Mouse (Mus musculus): Measurements from ENCODE around the gene Tmem207. TPM values are rescaled to one million over a fixed set of nuclear protein-coding genes. Genes with fewer than 3 reads are reported as not detected.

Gene Tmem207
- polyA plus RNA-seq, 1 experiment from 2014 or later, result 0.20 TPM

- Histone ChIP-seq H3K4me1 (ENCODE audit: control insufficient read depth, insufficient read depth, low read length) (peaks cover 9% of the 10 kb centered on the region; the same call in 1 of the 2 replicates), H3K27ac (replicated peaks; ENCODE audit: low read depth, low read length) (no peak overlapping the region), H3K4me2 (ENCODE audit: low read length) (no peak overlapping the region), H3K9me3 (ENCODE audit: control insufficient read depth, low read length) (no peaks in the 10 kb centered on the region), H3K27me3 (ENCODE audit: control insufficient read depth, insufficient read depth, low read length) (no peaks in the 10 kb centered on the region), H3K36me3 (ENCODE audit: control insufficient read depth, insufficient read depth, low read length) (no peaks in the 10 kb centered on the region), H3K4me3 (replicated peaks; ENCODE audit: low read depth, low read length) (no peak overlapping the region), H3K9ac (replicated peaks; ENCODE audit: low read length) (no peak overlapping the region)
- 79% methylated on average over 1 of the region's 1 CpGs for WGBS
- no peak for DNase-seq
- ATAC-seq (ENCODE audit: low FRiP score, low TSS enrichment), result no peak
Observed at GRCm38 (mm10) chr16:26546879-26547206, 20.3 kb upstream of the Tmem207 start.

- ATAC-seq (ENCODE audit: low FRiP score, low TSS enrichment) (no peak), DNase-seq (peak; percentile 31)
- no peak overlapping the region for H3K4me3 ChIP-seq (replicated peaks; ENCODE audit: low read depth, low read length)
- H3K27me3 ChIP-seq (ENCODE audit: control insufficient read depth, insufficient read depth, low read length), result no peaks in the 10 kb centered on the region
- H3K27ac ChIP-seq (replicated peaks; ENCODE audit: low read depth, low read length), result no peak overlapping the region
- no peaks in the 10 kb centered on the region for H3K36me3 ChIP-seq (ENCODE audit: control insufficient read depth, insufficient read depth, low read length)
- no peak overlapping the region for H3K9ac ChIP-seq (replicated peaks; ENCODE audit: low read length)
- 24% methylated on average over 7 of the region's 7 CpGs for WGBS
- H3K4me2 ChIP-seq (ENCODE audit: low read length), result no peak overlapping the region
- H3K4me1 ChIP-seq (ENCODE audit: control insufficient read depth, insufficient read depth, low read length), result peaks cover 9% of the 10 kb centered on the region; the same call in 1 of the 2 replicates
- H3K9me3 ChIP-seq (ENCODE audit: control insufficient read depth, low read length), result no peaks in the 10 kb centered on the region
Observed at GRCm38 (mm10) chr16:26546170-26546878, 19.8 kb upstream of the Tmem207 start.

GRCm38 (mm10) chr16:26532287-26532686 is 5.7 kb upstream of the Tmem207 start:
- 92% methylated on average over 1 of the region's 1 CpGs for WGBS
- no peak overlapping the region for H3K4me2 ChIP-seq (ENCODE audit: low read length)
- H3K27me3 ChIP-seq (ENCODE audit: control insufficient read depth, insufficient read depth, low read length), result no peaks in the 10 kb centered on the region
- H3K9ac ChIP-seq (replicated peaks; ENCODE audit: low read length), result no peak overlapping the region
- no peak overlapping the region for H3K27ac ChIP-seq (replicated peaks; ENCODE audit: low read depth, low read length)
- H3K36me3 ChIP-seq (ENCODE audit: control insufficient read depth, insufficient read depth, low read length), result no peaks in the 10 kb centered on the region
- no peak for DNase-seq
- no peak overlapping the region for H3K4me3 ChIP-seq (replicated peaks; ENCODE audit: low read depth, low read length)
- H3K9me3 ChIP-seq (ENCODE audit: control insufficient read depth, low read length), result no peaks in the 10 kb centered on the region
- H3K4me1 ChIP-seq (ENCODE audit: control insufficient read depth, insufficient read depth, low read length), result peaks cover 10% of the 10 kb centered on the region
- ATAC-seq (ENCODE audit: low FRiP score, low TSS enrichment), result no peak

DNA sequence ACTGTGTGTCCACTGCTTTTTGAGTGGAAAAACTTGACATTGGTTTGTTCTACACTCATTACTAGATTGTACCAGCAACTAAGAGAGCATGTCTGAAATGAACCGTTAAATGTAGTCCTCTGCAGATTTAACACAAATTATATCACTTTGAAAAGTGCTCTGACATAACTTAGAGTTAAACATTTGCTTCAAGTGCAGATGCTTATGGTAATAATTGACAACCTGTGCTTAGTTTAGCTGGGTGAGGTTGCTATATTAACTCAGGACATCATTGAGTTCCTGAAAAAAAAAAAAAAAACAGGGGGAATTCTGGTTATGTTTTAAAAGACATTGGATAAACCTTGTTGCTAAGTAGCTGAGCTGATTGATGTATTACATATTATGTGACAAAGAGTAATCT is 3.9 kb upstream of the Tmem207 start:
- no peak overlapping the region for H3K4me2 ChIP-seq (ENCODE audit: low read length)
- H3K9ac ChIP-seq (replicated peaks; ENCODE audit: low read length), result no peak overlapping the region
- no peaks in the 10 kb centered on the region for H3K36me3 ChIP-seq (ENCODE audit: control insufficient read depth, insufficient read depth, low read length)
- no peak overlapping the region for H3K27ac ChIP-seq (replicated peaks; ENCODE audit: low read depth, low read length)
- no peak for ATAC-seq (ENCODE audit: low FRiP score, low TSS enrichment)
- H3K4me3 ChIP-seq (replicated peaks; ENCODE audit: low read depth, low read length), result no peak overlapping the region
- H3K9me3 ChIP-seq (ENCODE audit: control insufficient read depth, low read length), result no peaks in the 10 kb centered on the region
- no peaks in the 10 kb centered on the region for H3K27me3 ChIP-seq (ENCODE audit: control insufficient read depth, insufficient read depth, low read length)
- DNase-seq, result no peak
- WGBS, result 93% methylated on average over 1 of the region's 1 CpGs
- peaks cover 23% of the 10 kb centered on the region for H3K4me1 ChIP-seq (ENCODE audit: control insufficient read depth, insufficient read depth, low read length)

GRCm38 (mm10) chr16:26527931-26528666 is 1.5 kb upstream of the Tmem207 start:
- Histone ChIP-seq H3K27me3 (ENCODE audit: control insufficient read depth, insufficient read depth, low read length) (no peaks in the 10 kb centered on the region), H3K36me3 (ENCODE audit: control insufficient read depth, insufficient read depth, low read length) (no peaks in the 10 kb centered on the region), H3K9ac (replicated peaks; ENCODE audit: low read length) (no peak overlapping the region), H3K27ac (replicated peaks; ENCODE audit: low read depth, low read length) (peak overlapping the region; percentile 43; the same call in 1 of the 2 replicates), H3K4me2 (ENCODE audit: low read length) (no peak overlapping the region), H3K4me3 (replicated peaks; ENCODE audit: low read depth, low read length) (no peak overlapping the region), H3K4me1 (ENCODE audit: control insufficient read depth, insufficient read depth, low read length) (peaks cover 23% of the 10 kb centered on the region), H3K9me3 (ENCODE audit: control insufficient read depth, low read length) (no peaks in the 10 kb centered on the region)
- 49% methylated on average over 10 of the region's 10 CpGs for WGBS
- ATAC-seq (ENCODE audit: low FRiP score, low TSS enrichment) (peak; percentile 84), DNase-seq (peak; percentile 80)

GRCm38 (mm10) chr16:26525832-26526231 is 737 bp downstream of the Tmem207 start:
- WGBS, result 56% methylated on average over 5 of the region's 5 CpGs
- H3K27me3 ChIP-seq (ENCODE audit: control insufficient read depth, insufficient read depth, low read length), result no peaks in the 10 kb centered on the region
- DNase-seq, result no peak

GRCm38 (mm10) chr16:26519596-26519995 is 7.0 kb downstream of the Tmem207 start:
- 66% methylated on average over 2 of the region's 2 CpGs for WGBS
- peak; percentile 42 for DNase-seq

More at GRCm38 (mm10) chr16:26525832-26526231, 737 bp downstream of the Tmem207 start:
- peaks cover 23% of the 10 kb centered on the region for H3K4me1 ChIP-seq (ENCODE audit: control insufficient read depth, insufficient read depth, low read length)
- no peaks in the 10 kb centered on the region for H3K9me3 ChIP-seq (ENCODE audit: control insufficient read depth, low read length)
- no peak overlapping the region for H3K4me3 ChIP-seq (replicated peaks; ENCODE audit: low read depth, low read length)
- no peak overlapping the region for H3K27ac ChIP-seq (replicated peaks; ENCODE audit: low read depth, low read length)
- no peak overlapping the region for H3K9ac ChIP-seq (replicated peaks; ENCODE audit: low read length)
- H3K36me3 ChIP-seq (ENCODE audit: control insufficient read depth, insufficient read depth, low read length), result no peaks in the 10 kb centered on the region
- no peak overlapping the region for H3K4me2 ChIP-seq (ENCODE audit: low read length)
- ATAC-seq (ENCODE audit: low FRiP score, low TSS enrichment), result no peak

GRCm38 (mm10) chr16:26504961-26505360 is 21.6 kb downstream of the Tmem207 start:
- Histone ChIP-seq H3K36me3 (ENCODE audit: control insufficient read depth, insufficient read depth, low read length) (no peaks in the 10 kb centered on the region), H3K9ac (replicated peaks; ENCODE audit: low read length) (no peak overlapping the region), H3K27ac (replicated peaks; ENCODE audit: low read depth, low read length) (no peak overlapping the region), H3K4me2 (ENCODE audit: low read length) (no peak overlapping the region), H3K4me1 (ENCODE audit: control insufficient read depth, insufficient read depth, low read length) (no peaks in the 10 kb centered on the region), H3K27me3 (ENCODE audit: control insufficient read depth, insufficient read depth, low read length) (no peaks in the 10 kb centered on the region), H3K9me3 (ENCODE audit: control insufficient read depth, low read length) (no peaks in the 10 kb centered on the region), H3K4me3 (replicated peaks; ENCODE audit: low read depth, low read length) (no peak overlapping the region)
- DNase-seq (no peak), ATAC-seq (ENCODE audit: low FRiP score, low TSS enrichment) (no peak)
- 87% methylated on average over 4 of the region's 4 CpGs for WGBS

More at GRCm38 (mm10) chr16:26519596-26519995, 7.0 kb downstream of the Tmem207 start:
- Histone ChIP-seq H3K27me3 (ENCODE audit: control insufficient read depth, insufficient read depth, low read length) (no peaks in the 10 kb centered on the region), H3K4me3 (replicated peaks; ENCODE audit: low read depth, low read length) (no peak overlapping the region), H3K4me2 (ENCODE audit: low read length) (no peak overlapping the region), H3K36me3 (ENCODE audit: control insufficient read depth, insufficient read depth, low read length) (no peaks in the 10 kb centered on the region), H3K9ac (replicated peaks; ENCODE audit: low read length) (no peak overlapping the region), H3K27ac (replicated peaks; ENCODE audit: low read depth, low read length) (no peak overlapping the region), H3K9me3 (ENCODE audit: control insufficient read depth, low read length) (no peaks in the 10 kb centered on the region), H3K4me1 (ENCODE audit: control insufficient read depth, insufficient read depth, low read length) (no peaks in the 10 kb centered on the region)
- no peak for ATAC-seq (ENCODE audit: low FRiP score, low TSS enrichment)

DNA sequence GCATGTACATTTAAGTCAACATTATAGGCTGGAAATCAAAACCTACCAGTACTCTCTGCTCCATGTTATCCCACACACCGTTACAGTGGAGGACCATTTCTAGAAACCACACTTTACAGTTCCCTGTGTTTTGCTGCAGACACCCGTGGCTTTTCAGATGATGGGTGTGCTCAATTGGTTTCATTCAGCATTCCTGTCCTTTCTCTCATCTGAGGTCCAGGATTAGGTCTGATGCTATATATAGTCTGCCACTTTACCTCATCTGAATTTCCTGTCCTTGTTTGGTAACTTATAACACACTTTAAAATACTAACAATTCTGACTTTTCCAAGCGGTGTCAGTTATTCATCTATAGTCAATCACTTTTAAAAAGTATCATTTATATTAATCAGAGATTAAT is 25.8 kb downstream of the Tmem207 start:
- H3K9ac ChIP-seq (replicated peaks; ENCODE audit: low read length), result no peak overlapping the region
- H3K4me2 ChIP-seq (ENCODE audit: low read length), result no peak overlapping the region
- DNase-seq, result no peak
- H3K27me3 ChIP-seq (ENCODE audit: control insufficient read depth, insufficient read depth, low read length), result no peaks in the 10 kb centered on the region
- WGBS, result 91% methylated on average over 3 of the region's 3 CpGs
- H3K4me1 ChIP-seq (ENCODE audit: control insufficient read depth, insufficient read depth, low read length), result no peaks in the 10 kb centered on the region
- no peaks in the 10 kb centered on the region for H3K36me3 ChIP-seq (ENCODE audit: control insufficient read depth, insufficient read depth, low read length)
- H3K9me3 ChIP-seq (ENCODE audit: control insufficient read depth, low read length), result no peaks in the 10 kb centered on the region
- no peak for ATAC-seq (ENCODE audit: low FRiP score, low TSS enrichment)
- H3K4me3 ChIP-seq (replicated peaks; ENCODE audit: low read depth, low read length), result no peak overlapping the region
- H3K27ac ChIP-seq (replicated peaks; ENCODE audit: low read depth, low read length), result no peak overlapping the region

Measured in midbrain, embryonic 14.5 days (tissue).